Mouse (Mus musculus) cerebellum, adult 2 months (tissue): ENCODE data around the gene 1700047I17Rik2. TPM values are rescaled to one million over a fixed set of nuclear protein-coding genes. Genes with fewer than 3 reads are reported as not detected.
"Not testable (repeated sequence)": the region's sequence is repeated elsewhere in the genome, so short reads cannot be mapped to it uniquely, and the experiment has no call there.

Experiments used
- DNase-seq, 2 experiments: peaks; one replicate each; pipeline ENCODE4 v3.0.0; 2021
- H3K27ac ChIP-seq: fragments of 200-500 bp; 2 replicates; pipeline ENCODE4 v1.5.1; 2012; ENCODE audit warnings: low read length, control low read depth, inconsistent platforms; ENCODE audit not compliant: insufficient read depth
- H3K27me3 ChIP-seq: fragments of 200-500 bp; 2 replicates; pipeline ENCODE4 v1.6.1; 2012; ENCODE audit warnings: inconsistent platforms, mild to moderate bottlenecking, low read length, moderate library complexity; ENCODE audit not compliant: control insufficient read depth, insufficient read depth
- H3K4me1 ChIP-seq: fragments of 200-500 bp; 2 replicates; pipeline ENCODE4 v1.6.1; 2011; ENCODE audit warnings: low read length; ENCODE audit not compliant: control insufficient read depth, insufficient read depth
- H3K4me3 ChIP-seq: fragments of 200-500 bp; replicated peaks from 2 replicates; pipeline ENCODE3; 2011; ENCODE audit warnings: mild to moderate bottlenecking, low read depth, low read length, control low read depth; ENCODE audit not compliant: insufficient read depth
- WGBS: fragments of 180-500 bp; shearing (Covaris S2); methylation state at CpG from one replicate; pipeline ENCODE4 v1.1.7; 2018; 5-methylcytosine and 5-hydroxymethylcytosine counted together
- polyA plus RNA-seq: library from polyadenylated mRNA; depleted of rRNA; stranded (reverse); fragments of >200 nt; gene quantifications from 2 replicates; pipeline ENCODE4 v1.2.3, GENCODE M21; 2012; rRNA removed

The 1700047I17Rik2 gene
- polyA plus RNA-seq = not detected in 2 replicates

DNA sequence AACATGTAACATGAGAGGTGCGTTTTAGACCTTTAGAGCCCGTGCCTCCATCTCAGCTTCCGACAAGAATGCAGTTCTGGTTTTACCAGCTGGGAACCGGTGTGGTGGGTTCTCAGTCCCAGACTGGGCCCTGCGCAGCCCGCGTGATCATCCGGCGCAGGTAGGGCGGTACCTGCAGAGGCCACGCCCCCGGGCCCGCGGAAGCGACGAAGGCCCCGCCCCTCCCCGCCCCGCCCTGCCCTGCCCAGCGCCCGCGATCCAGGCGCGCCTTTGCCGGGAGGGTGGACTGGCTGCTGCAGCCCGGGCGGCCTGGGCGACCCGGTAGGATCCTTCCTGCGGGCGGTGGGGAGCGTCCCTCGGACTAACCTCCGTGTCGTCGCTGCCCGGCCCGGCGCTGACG, at the start of gene 1700047I17Rik2:
TSS of gene 1700047I17Rik2 (plus strand) at position 287 of the 400 bp plus-strand sequence.
- not testable (repeated sequence) for DNase-seq, H3K4me3 ChIP-seq, H3K27me3 ChIP-seq, H3K27ac ChIP-seq, H3K4me1 ChIP-seq
- no CpG with 5 or more reads among the region's 40 CpGs for WGBS

DNA sequence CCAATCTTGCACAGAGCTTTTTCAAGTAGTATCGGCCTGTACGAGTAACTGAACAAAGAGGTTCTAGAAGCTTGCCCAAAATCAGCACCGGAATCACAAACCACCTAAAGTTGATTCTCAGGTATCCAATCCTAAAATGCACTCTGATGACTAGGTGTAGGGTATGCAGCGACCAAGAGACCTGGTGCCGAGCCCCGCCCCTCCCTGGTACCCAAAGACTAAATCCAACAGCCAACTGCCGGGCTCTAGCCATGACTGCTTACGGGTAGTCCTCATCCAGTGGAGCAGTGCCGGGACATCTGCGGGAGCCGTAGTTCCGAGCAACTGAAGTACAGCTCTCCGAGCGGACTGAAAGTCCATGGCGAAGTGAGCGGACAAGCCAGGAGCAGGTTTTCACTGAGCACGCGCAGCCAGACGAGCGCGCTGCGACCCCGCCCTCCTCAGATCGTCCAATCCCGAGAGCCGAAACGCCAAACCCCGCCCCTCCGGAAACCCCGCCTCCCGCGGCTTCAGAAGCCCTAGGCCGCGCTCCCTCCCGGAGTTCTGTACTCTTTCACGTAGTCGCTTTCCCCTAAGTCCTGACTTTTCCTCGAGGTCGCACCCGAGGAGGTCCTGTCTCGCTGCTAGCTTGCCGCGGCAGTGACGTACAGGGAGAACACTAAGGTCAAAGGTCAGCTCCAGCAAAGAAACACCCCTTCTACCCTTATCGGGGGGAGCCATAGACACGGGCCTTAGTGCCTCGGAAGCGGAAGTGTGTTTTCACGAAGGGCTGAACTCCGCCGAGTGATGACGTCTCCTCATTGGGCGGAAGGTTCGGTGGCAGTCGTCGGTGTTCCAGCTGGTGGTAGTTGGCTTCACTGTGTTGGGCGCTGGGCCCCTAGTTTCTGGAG, 44.6 kb upstream of the 1700047I17Rik2 start, which contains the start of gene Srp54b:
TSS of gene Srp54b (plus strand) at position 546 of the 890 bp plus-strand sequence.
- not testable (repeated sequence) for H3K4me3 ChIP-seq

DNA sequence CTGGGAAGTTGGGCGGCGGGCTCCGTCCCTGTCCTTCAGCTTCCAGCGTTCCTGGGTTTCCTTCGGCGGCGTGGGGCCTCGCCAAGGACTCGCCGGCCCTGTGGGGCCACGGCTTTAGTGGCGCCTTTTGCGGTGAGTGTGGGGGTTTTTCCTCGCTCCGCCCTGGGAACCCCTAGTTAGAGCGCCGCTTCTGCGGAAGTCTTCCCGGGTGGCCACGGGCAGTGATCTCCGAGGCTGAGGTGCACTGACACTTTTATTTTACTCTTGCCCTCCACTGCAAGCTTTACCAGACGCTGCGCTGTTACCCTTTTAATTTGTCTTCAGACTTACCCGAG, 44.0 kb upstream of the 1700047I17Rik2 start:
- H3K4me1 ChIP-seq, H3K4me3 ChIP-seq: not testable (repeated sequence)
- WGBS = under 1% methylated on average over 13 of the region's 24 CpGs

More for the DNA sequence above, 44.6 kb upstream of the 1700047I17Rik2 start, which contains the start of gene Srp54b:
- no CpG with 5 or more reads among the region's 57 CpGs for WGBS
- not testable (repeated sequence) for H3K27me3 ChIP-seq, H3K27ac ChIP-seq, DNase-seq, H3K4me1 ChIP-seq

DNA sequence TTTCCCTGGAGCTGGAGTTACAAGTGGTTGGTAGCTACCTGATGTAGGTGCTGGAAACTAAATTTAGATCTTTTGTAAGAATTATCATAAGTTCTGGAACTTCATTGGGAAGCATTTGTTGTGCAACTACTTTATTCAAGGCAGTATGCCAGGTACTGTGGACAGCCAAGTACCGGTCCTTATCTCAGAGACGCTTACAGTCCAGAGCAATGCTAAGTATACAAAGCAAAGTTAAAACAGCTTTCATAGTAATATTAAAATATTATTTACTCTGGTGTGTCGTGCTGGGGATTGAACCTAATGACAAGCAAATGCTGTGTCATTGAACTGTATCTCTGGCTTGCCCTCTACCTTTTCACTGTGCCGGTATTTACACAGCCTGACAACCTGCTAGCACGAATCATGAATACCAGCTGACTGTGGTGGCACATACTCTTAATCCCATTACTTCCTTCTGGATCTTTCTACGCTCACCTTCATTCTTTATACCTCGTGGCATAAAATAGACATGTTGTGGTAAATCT, 32.3 kb upstream of the 1700047I17Rik2 start:
- H3K27me3 ChIP-seq, H3K27ac ChIP-seq, H3K4me1 ChIP-seq, DNase-seq, H3K4me3 ChIP-seq: not testable (repeated sequence)
- no CpG with 5 or more reads among the region's 7 CpGs for WGBS

More for the DNA sequence above, 44.0 kb upstream of the 1700047I17Rik2 start:
- not testable (repeated sequence) for H3K27me3 ChIP-seq, DNase-seq, H3K27ac ChIP-seq

DNA sequence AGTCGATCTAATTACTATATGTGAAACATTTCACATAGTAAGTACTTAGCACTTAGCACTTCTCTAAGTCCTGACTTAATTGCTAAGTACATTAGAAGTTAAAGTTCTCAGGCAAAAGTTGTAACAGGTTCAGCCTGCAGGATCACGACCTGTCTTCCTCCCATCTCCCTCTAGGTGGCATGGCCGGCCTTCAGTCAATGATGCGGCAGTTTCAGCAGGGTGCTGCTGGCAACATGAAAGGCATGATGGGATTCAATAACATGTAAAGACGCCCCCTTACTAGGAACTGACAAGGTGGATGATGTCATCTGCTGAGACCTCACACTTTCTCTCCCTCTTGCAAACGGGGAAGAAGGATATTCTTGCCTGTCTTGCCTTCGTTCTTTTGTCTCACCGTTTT, 11.7 kb upstream of the 1700047I17Rik2 start:
- H3K4me1 ChIP-seq, H3K27ac ChIP-seq, H3K4me3 ChIP-seq, H3K27me3 ChIP-seq, DNase-seq: not testable (repeated sequence)
- no CpG with 5 or more reads among the region's 8 CpGs for WGBS

DNA sequence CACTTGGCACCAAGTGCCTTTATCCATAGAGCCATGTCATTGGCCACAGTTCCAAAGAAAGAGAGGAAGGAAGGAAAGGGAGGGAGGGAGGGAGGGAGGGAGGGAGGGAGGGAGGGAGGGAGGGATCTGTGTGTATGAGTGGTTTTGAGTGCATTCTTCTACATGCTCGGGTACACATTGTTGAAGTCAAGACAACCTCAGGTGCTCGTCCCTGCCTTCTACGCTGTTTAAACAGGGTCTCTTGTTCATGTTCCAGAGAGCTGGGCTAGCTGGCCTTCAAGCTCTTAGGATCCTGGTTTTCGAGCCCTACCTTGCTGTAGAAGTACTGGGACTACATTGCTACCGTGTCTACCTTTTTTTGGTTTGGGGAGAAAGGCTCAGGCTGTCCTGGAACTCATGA, 10.3 kb upstream of the 1700047I17Rik2 start:
- not testable (repeated sequence) for H3K4me1 ChIP-seq, H3K27ac ChIP-seq, DNase-seq, H3K4me3 ChIP-seq, H3K27me3 ChIP-seq
- no CpG with 5 or more reads among the region's 5 CpGs for WGBS

DNA sequence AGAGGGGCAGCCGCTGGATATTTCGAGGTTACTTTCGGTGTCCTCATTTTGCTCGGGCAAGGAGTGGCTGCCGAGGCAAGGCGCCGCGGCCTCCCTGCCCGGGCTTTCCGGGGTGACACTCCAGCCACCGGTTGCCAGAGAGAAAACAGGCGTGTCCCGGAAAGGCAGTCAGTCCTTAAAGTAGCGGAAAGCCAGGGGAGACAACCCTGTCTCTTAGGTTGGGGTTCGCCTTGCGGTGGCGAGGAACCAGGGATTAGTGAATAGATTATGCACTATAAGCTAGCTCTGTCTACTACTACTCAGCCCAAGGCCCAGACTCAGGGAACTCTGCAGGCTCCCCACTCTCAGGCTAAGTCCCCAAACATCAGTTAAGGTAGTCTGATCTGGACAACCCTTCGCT, 407 bp downstream of the 1700047I17Rik2 start:
- H3K4me1 ChIP-seq, H3K27me3 ChIP-seq, H3K4me3 ChIP-seq, DNase-seq, H3K27ac ChIP-seq: not testable (repeated sequence)
- no CpG with 5 or more reads among the region's 18 CpGs for WGBS

DNA sequence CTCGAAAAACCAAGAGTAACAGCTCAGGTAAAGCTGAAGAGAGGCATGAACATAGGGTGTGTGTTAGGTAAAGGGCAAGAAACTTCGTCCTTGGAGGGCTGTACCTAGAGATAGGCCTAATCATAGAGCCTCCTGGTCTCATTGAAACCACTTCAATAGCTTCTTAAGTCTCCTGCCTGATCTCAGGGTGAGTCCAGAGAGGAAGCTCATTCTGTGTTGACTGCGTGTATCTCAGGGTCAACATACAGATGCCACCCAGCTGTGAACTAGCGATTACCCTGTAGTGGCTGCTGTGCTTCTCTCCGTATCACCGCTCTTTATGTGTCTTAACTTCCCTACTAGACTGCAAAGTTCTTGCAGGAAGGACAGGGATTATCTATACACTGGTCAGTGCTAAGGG, 13.6 kb downstream of the 1700047I17Rik2 start:
- not testable (repeated sequence) for DNase-seq, H3K4me1 ChIP-seq, H3K4me3 ChIP-seq, H3K27ac ChIP-seq, H3K27me3 ChIP-seq
- no CpG with 5 or more reads among the region's 6 CpGs for WGBS

DNA sequence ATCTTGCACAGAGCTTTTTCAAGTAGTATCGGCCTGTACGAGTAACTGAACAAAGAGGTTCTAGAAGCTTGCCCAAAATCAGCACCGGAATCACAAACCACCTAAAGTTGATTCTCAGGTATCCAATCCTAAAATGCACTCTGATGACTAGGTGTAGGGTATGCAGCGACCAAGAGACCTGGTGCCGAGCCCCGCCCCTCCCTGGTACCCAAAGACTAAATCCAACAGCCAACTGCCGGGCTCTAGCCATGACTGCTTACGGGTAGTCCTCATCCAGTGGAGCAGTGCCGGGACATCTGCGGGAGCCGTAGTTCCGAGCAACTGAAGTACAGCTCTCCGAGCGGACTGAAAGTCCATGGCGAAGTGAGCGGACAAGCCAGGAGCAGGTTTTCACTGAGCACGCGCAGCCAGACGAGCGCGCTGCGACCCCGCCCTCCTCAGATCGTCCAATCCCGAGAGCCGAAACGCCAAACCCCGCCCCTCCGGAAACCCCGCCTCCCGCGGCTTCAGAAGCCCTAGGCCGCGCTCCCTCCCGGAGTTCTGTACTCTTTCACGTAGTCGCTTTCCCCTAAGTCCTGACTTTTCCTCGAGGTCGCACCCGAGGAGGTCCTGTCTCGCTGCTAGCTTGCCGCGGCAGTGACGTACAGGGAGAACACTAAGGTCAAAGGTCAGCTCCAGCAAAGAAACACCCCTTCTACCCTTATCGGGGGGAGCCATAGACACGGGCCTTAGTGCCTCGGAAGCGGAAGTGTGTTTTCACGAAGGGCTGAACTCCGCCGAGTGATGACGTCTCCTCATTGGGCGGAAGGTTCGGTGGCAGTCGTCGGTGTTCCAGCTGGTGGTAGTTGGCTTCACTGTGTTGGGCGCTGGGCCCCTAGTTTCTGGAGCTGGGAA, 30.5 kb downstream of the 1700047I17Rik2 start, which contains the start of gene Srp54c:
TSS of gene Srp54c (plus strand) at position 543 of the 894 bp plus-strand sequence.
- WGBS = no CpG with 5 or more reads among the region's 57 CpGs
- not testable (repeated sequence) for DNase-seq, H3K27me3 ChIP-seq, H3K27ac ChIP-seq, H3K4me1 ChIP-seq
- H3K4me3 ChIP-seq = peak within 1 kb of the TSS; percentile 57

DNA sequence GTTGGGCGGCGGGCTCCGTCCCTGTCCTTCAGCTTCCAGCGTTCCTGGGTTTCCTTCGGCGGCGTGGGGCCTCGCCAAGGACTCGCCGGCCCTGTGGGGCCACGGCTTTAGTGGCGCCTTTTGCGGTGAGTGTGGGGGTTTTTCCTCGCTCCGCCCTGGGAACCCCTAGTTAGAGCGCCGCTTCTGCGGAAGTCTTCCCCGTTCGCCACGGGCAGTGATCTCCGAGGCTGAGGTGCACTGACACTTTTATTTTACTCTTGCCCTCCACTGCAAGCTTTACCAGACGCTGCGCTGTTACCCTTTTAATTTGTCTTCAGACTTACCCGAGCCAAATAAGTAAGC, 31.1 kb downstream of the 1700047I17Rik2 start:
- peak overlapping the region; percentile 57 for H3K4me3 ChIP-seq
- 0% methylated on average over 11 of the region's 25 CpGs for WGBS
- H3K27me3 ChIP-seq, H3K4me1 ChIP-seq, H3K27ac ChIP-seq: not testable (repeated sequence)
- DNase-seq = peak in 1 of 2 experiments; percentile 9

DNA sequence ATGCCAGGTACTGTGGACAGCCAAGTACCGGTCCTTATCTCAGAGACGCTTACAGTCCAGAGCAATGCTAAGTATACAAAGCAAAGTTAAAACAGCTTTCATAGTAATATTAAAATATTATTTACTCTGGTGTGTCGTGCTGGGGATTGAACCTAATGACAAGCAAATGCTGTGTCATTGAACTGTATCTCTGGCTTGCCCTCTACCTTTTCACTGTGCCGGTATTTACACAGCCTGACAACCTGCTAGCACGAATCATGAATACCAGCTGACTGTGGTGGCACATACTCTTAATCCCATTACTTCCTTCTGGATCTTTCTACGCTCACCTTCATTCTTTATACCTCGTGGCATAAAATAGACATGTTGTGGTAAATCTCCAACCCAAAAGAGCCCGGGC, 42.9 kb downstream of the 1700047I17Rik2 start:
- not testable (repeated sequence) for H3K4me1 ChIP-seq, H3K4me3 ChIP-seq, H3K27me3 ChIP-seq, H3K27ac ChIP-seq, DNase-seq
- WGBS = no CpG with 5 or more reads among the region's 8 CpGs

DNA sequence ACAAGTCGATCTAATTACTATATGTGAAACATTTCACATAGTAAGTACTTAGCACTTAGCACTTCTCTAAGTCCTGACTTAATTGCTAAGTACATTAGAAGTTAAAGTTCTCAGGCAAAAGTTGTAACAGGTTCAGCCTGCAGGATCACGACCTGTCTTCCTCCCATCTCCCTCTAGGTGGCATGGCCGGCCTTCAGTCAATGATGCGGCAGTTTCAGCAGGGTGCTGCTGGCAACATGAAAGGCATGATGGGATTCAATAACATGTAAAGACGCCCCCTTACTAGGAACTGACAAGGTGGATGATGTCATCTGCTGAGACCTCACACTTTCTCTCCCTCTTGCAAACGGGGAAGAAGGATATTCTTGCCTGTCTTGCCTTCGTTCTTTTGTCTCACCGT, 62.6 kb downstream of the 1700047I17Rik2 start:
- H3K27ac ChIP-seq, H3K4me3 ChIP-seq, DNase-seq, H3K27me3 ChIP-seq, H3K4me1 ChIP-seq: not testable (repeated sequence)
- WGBS = no CpG with 5 or more reads among the region's 8 CpGs
